Mouse (Mus musculus): ENCODE data around the gene Crisp2. TPM values are rescaled to one million over a fixed set of nuclear protein-coding genes. Genes with fewer than 3 reads are reported as not detected.

Gene Crisp2
- polyA plus RNA-seq, 1 experiment from 2014 or later, result not detected

Other genes with a start within 250 kb of the Crisp2 start
- gene Esp6, start 245.5 kb downstream of the Crisp2 start, polyA plus RNA-seq (2014; fragmentation: Nextera tagmentation; extraction: Ambion mirVana), result not detected in 2 replicates
- gene Esp4, start 208.4 kb downstream of the Crisp2 start, polyA plus RNA-seq (2014; fragmentation: Nextera tagmentation; extraction: Ambion mirVana), result not detected in 2 replicates
- gene Esp3, start 174.9 kb downstream of the Crisp2 start, polyA plus RNA-seq (2014; fragmentation: Nextera tagmentation; extraction: Ambion mirVana), result not detected in 2 replicates
- not detected in 2 replicates for gene Esp1, start 79.9 kb downstream of the Crisp2 start, polyA plus RNA-seq (2014; fragmentation: Nextera tagmentation; extraction: Ambion mirVana)
- 0.80 and 1.6 TPM in 2 replicates for gene Rhag, start 4.1 kb upstream of the Crisp2 start, polyA plus RNA-seq (2014; fragmentation: Nextera tagmentation; extraction: Ambion mirVana)
- 1.8 and 2.5 TPM in 2 replicates for gene 9130008F23Rik, start 73.6 kb upstream of the Crisp2 start, polyA plus RNA-seq (2014; fragmentation: Nextera tagmentation; extraction: Ambion mirVana)
- not detected in 2 replicates for gene Glyatl3, start 107.3 kb upstream of the Crisp2 start, polyA plus RNA-seq (2014; fragmentation: Nextera tagmentation; extraction: Ambion mirVana)
- gene Mut, start 127.7 kb upstream of the Crisp2 start, polyA plus RNA-seq (2014; fragmentation: Nextera tagmentation; extraction: Ambion mirVana), result 40.9 and 42.5 TPM in 2 replicates
- gene Cenpq, start 128.0 kb upstream of the Crisp2 start, polyA plus RNA-seq (2014; fragmentation: Nextera tagmentation; extraction: Ambion mirVana), result 15.0 and 16.3 TPM in 2 replicates